Mouse (Mus musculus) lung, embryonic 14.5 days (tissue): Measurements from ENCODE around the gene Atrnl1. TPM values are rescaled to one million over a fixed set of nuclear protein-coding genes. Genes with fewer than 3 reads are reported as not detected.
"Not testable (repeated sequence)": the region's sequence is repeated elsewhere in the genome, so short reads cannot be mapped to it uniquely, and the experiment has no call there.

Experiments used
- ATAC-seq: fragments of 200-750 bp; cut with Nextera tagmentation; 2 replicates; pipeline ENCODE4 v1.8.0; 2017; ENCODE audit warnings: mild to moderate bottlenecking, moderate TSS enrichment, moderate library complexity; ENCODE audit not compliant: insufficient read depth
- DNase-seq: peaks from one replicate; pipeline ENCODE4 v3.0.0-alpha.2; 2015
- H3K27ac ChIP-seq: fragments of 300-500 bp; sonication (generic); 2 replicates; pipeline ENCODE4 v1.5.1; 2014; ENCODE audit warnings: low read depth, mild to moderate bottlenecking, moderate library complexity
- H3K27me3 ChIP-seq: fragments of 300-500 bp; sonication (generic); 2 replicates; pipeline ENCODE4 v1.6.1; 2014; ENCODE audit warnings: low read length, control low read depth; ENCODE audit not compliant: insufficient read depth
- H3K36me3 ChIP-seq: fragments of 300-500 bp; sonication (generic); 2 replicates; pipeline ENCODE4 v1.6.1; 2014; ENCODE audit warnings: control low read depth; ENCODE audit not compliant: insufficient read depth
- H3K4me1 ChIP-seq: fragments of 300-500 bp; sonication (generic); 2 replicates; pipeline ENCODE4 v1.6.1; 2014; ENCODE audit warnings: antibody characterized with exemption, control low read depth; ENCODE audit not compliant: insufficient read depth
- H3K4me2 ChIP-seq: fragments of 300-500 bp; sonication (generic); 2 replicates; pipeline ENCODE4 v1.6.1; 2014; ENCODE audit warnings: mild to moderate bottlenecking
- H3K4me3 ChIP-seq: fragments of 300-500 bp; sonication (generic); 2 replicates; pipeline ENCODE4 v1.5.1; 2014; ENCODE audit warnings: low read depth, low read length
- H3K9ac ChIP-seq: fragments of 300-500 bp; sonication (generic); 2 replicates; pipeline ENCODE4 v1.6.1; 2014
- H3K9me3 ChIP-seq: fragments of 300-500 bp; sonication (generic); 2 replicates; pipeline ENCODE4 v1.6.1; 2016; ENCODE audit warnings: low read depth, low read length, control low read depth
- CTCF ChIP-seq: IDR thresholded peaks from 2 replicates; pipeline ENCODE4 v1.5.1; 2016; ENCODE audit warnings: antibody characterized with exemption, low read depth
- WGBS: fragments of 180-500 bp; shearing (Covaris S2); extraction: QIAGEN DNeasy Blood & Tissue Kit; methylation state at CpG from one replicate; pipeline ENCODE4 v1.1.7; 2014; 5-methylcytosine and 5-hydroxymethylcytosine counted together
- polyA plus RNA-seq: library from polyadenylated mRNA; unstranded; fragments of >200 nt; fragmentation: Nextera tagmentation; extraction: Ambion mirVana; gene quantifications from 2 replicates; pipeline ENCODE4 v1.2.1, GENCODE M21; 2014

The Atrnl1 gene
- polyA plus RNA-seq, 1 experiment from 2014 or later: 7.1 TPM

DNA sequence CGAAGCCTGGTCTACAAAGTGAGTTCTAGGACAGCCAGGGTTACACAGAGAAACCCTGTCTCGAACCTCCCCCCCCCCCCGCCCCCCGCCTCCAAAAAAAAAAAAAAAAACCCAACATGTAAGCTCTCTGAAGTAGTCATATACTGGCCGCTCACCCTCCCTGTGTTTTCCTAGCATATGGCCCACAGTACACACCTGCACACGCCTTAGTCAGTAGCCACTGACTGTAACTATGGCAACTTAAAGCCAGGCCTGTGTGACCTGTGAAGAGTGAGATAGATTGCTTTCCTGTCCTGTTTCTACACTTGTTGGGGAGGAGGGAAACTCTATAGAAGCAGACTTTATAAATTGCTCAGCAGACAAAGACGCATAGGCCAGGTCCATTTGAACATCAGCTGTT, 239.1 kb downstream of the Atrnl1 start:
- no peak for TF ChIP-seq CTCF
- Histone ChIP-seq H3K36me3 (no peaks in the 10 kb centered on the region), H3K9ac (no peak overlapping the region), H3K9me3 (no peaks in the 10 kb centered on the region), H3K27me3 (no peaks in the 10 kb centered on the region), H3K27ac (no peak overlapping the region), H3K4me3 (no peak overlapping the region), H3K4me1 (no peaks in the 10 kb centered on the region), H3K4me2 (no peak overlapping the region)
- DNase-seq (no peak), ATAC-seq (no peak)
- 60% methylated on average over 7 of the region's 7 CpGs for WGBS

DNA sequence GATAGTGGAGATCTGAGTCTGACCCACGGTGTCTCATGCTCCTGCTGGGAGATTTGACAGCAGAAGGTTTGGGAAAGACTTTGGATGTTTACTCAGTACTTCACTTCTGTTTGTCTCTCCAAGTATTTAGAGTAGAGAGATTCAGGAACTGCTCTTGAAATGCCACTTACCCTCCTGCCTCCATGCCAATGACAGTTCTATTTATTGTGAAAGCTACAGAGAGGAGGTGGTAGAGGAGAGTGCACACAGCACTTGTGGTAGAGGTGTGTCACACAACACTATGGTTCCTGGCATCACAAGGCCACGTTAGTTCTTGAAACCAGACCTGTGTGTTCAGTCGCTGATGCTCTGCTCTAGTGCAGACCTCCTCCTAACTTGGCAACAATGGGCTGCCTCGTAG, 257.5 kb downstream of the Atrnl1 start:
- Histone ChIP-seq H3K27ac (no peak overlapping the region), H3K27me3 (no peaks in the 10 kb centered on the region), H3K4me3 (no peak overlapping the region), H3K36me3 (no peaks in the 10 kb centered on the region), H3K9ac (no peak overlapping the region), H3K4me1 (no peaks in the 10 kb centered on the region), H3K9me3 (no peaks in the 10 kb centered on the region), H3K4me2 (no peak overlapping the region)
- no peak for DNase-seq
- ATAC-seq: no peak
- no peak for TF ChIP-seq CTCF
- 54% methylated on average over 4 of the region's 4 CpGs for WGBS

DNA sequence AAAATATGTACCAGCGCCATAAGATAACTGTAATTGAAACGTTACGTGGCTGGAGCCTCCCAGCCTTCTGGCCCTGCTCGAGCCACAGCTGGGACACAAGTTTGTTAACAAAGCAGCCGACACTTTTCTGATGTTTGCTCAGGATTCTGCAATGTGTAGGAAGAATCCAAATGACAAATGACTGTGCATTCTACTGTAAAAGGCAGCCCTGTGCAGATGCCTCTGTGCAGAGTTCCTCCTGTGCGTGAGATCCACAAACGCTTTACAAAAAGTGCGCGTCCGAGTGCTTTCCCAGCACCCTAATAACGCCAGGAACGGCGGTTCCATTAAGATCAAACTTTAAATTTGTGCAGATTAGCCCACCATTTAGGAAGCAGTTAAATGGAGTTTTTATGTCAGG, 260.0 kb downstream of the Atrnl1 start:
- no peaks in the 10 kb centered on the region for H3K9me3 ChIP-seq
- 37% methylated on average over 13 of the region's 13 CpGs for WGBS
- no peaks in the 10 kb centered on the region for H3K36me3 ChIP-seq
- ATAC-seq (no peak), DNase-seq (peak; percentile 39)
- H3K4me1 ChIP-seq: no peaks in the 10 kb centered on the region
- no peak for TF ChIP-seq CTCF
- H3K9ac ChIP-seq: no peak overlapping the region
- no peak overlapping the region for H3K4me3 ChIP-seq
- H3K27ac ChIP-seq: no peak overlapping the region
- no peaks in the 10 kb centered on the region for H3K27me3 ChIP-seq
- H3K4me2 ChIP-seq: peak overlapping the region; percentile 10; the same call in 1 of the 2 replicates

DNA sequence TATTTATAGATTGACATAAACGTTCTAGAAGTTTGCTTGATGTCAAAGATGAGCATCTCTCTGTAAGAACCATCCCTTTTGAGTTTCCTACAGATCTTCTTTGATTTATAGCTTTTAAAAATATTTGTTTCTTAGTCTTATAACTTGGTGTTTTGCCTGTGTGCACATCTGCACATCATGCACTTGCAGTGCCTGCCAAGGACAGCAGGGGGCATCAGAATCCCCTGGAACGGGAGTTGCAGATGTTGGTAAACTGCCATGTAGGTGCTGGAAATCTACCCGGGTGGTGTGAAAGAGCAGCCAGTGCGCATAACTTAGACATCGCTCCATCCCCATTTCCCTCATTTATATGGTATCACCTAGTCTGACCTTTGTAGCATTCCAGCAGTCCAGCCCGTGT, 265.2 kb downstream of the Atrnl1 start:
- Histone ChIP-seq H3K9me3 (no peaks in the 10 kb centered on the region), H3K4me1 (no peaks in the 10 kb centered on the region), H3K27me3 (no peaks in the 10 kb centered on the region), H3K4me3 (no peak overlapping the region), H3K9ac (no peak overlapping the region), H3K27ac (no peak overlapping the region), H3K36me3 (no peaks in the 10 kb centered on the region), H3K4me2 (no peak overlapping the region)
- DNase-seq: no peak
- peak; percentile 48 for TF ChIP-seq CTCF
- ATAC-seq: no peak
- 86% methylated on average over 6 of the region's 6 CpGs for WGBS

DNA sequence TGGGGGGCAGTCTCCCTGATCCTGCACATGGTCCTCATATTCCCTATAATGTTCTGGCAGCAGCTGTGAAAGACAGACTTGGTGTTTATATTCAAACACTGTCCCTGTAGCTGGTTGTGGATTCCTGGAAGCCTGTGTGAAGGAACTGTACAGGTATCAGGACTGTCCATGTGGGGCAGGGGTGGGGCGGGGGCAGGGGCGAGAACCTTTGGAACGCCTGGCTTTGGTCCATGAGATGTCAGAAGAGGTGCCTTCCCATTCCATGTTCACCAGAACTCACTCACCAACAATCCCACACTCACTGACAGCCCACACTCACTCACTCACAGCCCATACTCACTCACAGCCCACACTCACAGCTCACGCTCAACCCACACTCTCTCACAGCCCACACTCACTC, 266.5 kb downstream of the Atrnl1 start:
- no peak for TF ChIP-seq CTCF
- Histone ChIP-seq H3K4me2 (no peak overlapping the region), H3K9me3 (no peaks in the 10 kb centered on the region), H3K27ac (no peak overlapping the region), H3K36me3 (no peaks in the 10 kb centered on the region), H3K4me1 (no peaks in the 10 kb centered on the region), H3K9ac (no peak overlapping the region), H3K4me3 (no peak overlapping the region), H3K27me3 (no peaks in the 10 kb centered on the region)
- ATAC-seq (no peak), DNase-seq (no peak)
- 88% methylated on average over 4 of the region's 4 CpGs for WGBS

DNA sequence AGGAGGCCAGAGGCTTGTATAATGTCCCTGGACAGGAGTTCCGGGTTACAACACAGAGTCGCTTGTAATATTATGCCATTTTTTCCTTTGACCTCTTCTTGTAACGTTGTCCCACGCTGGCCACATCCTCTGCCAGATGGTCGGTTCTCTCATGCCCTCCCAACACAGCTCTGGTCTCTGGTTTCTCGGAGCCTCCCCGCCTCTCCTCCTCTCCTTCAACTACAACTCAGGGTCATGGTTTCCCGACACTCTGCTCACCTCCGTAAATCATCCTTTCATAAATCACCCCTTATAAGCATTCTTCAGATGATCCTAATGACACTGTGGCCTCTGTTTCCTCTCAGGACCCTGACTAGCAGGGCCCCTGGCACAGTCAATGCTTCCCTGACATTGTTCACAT, 267.7 kb downstream of the Atrnl1 start:
- WGBS: 64% methylated on average over 9 of the region's 9 CpGs
- H3K4me2 ChIP-seq: no peak overlapping the region
- no peak overlapping the region for H3K4me3 ChIP-seq
- H3K27me3 ChIP-seq: no peaks in the 10 kb centered on the region
- no peak overlapping the region for H3K9ac ChIP-seq
- no peak for DNase-seq
- H3K36me3 ChIP-seq: no peaks in the 10 kb centered on the region
- H3K4me1 ChIP-seq: no peaks in the 10 kb centered on the region
- H3K9me3 ChIP-seq: no peaks in the 10 kb centered on the region
- no peak overlapping the region for H3K27ac ChIP-seq
- ATAC-seq: no peak
- no peak for TF ChIP-seq CTCF

DNA sequence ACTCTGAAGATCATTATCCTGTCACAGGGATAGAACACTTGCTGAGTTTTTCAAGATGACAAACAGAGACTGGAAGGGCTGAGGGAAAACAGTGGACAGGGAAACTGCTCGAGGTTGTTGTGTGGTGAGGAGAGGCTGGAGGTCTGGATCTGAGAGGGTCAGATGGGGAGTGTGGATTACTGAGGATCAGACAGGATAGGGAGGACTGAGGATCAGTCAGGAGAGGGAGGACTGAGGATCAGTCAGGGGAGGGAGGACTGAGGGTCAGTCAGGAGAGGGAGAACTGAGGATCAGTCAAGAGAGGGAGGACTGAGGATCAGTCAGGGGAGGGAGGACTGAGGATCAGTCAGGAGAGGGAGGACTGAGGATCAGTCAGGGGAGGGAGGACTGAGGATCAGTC, 269.0 kb downstream of the Atrnl1 start:
- H3K4me3 ChIP-seq, H3K4me2 ChIP-seq, H3K27me3 ChIP-seq, DNase-seq, H3K9me3 ChIP-seq, H3K36me3 ChIP-seq, H3K4me1 ChIP-seq, H3K9ac ChIP-seq, ATAC-seq, H3K27ac ChIP-seq: not testable (repeated sequence)
- WGBS: 84% methylated on average over 1 of the region's 1 CpGs

DNA sequence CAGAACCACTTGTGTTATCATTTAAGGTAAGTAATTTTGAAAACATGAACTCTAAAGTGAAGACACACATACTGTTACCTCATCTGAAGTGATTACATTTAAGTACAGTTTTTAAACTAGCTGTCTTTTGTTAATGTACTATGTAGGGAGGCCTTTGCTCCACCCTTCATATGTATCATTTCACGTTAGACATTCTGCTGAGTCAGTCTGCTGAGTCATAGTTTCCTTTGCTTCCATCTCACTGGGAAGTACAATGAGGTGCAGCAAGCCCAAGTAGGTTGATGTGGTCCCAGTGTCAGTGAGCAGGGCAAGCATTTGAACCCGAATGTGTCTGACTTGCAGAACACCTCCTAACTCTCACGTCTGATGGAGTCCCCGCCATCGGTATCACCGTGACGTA, 271.1 kb downstream of the Atrnl1 start:
- Histone ChIP-seq H3K27ac (no peak overlapping the region), H3K27me3 (no peaks in the 10 kb centered on the region), H3K9ac (no peak overlapping the region), H3K4me1 (no peaks in the 10 kb centered on the region), H3K4me3 (no peak overlapping the region), H3K4me2 (no peak overlapping the region), H3K36me3 (no peaks in the 10 kb centered on the region), H3K9me3 (no peaks in the 10 kb centered on the region)
- DNase-seq (no peak), ATAC-seq (no peak)
- 85% methylated on average over 7 of the region's 7 CpGs for WGBS
- TF ChIP-seq CTCF: no peak
